Mouse (Mus musculus) CD4-positive, CD25-positive, alpha-beta regulatory T cell, adult 9 weeks (primary cell): ENCODE measurements around the gene Fam162b. TPM values are rescaled to one million over a fixed set of nuclear protein-coding genes. Genes with fewer than 3 reads are reported as not detected.

ENCODE experiments used
- polyA plus RNA-seq: library from polyadenylated mRNA; unstranded; fragments of 100-300 nt; shearing (Covaris generic); gene quantifications from one replicate; pipeline ENCODE4 v1.2.1, GENCODE M21; 2017

Gene Fam162b
- polyA plus RNA-seq = not detected

DNA sequence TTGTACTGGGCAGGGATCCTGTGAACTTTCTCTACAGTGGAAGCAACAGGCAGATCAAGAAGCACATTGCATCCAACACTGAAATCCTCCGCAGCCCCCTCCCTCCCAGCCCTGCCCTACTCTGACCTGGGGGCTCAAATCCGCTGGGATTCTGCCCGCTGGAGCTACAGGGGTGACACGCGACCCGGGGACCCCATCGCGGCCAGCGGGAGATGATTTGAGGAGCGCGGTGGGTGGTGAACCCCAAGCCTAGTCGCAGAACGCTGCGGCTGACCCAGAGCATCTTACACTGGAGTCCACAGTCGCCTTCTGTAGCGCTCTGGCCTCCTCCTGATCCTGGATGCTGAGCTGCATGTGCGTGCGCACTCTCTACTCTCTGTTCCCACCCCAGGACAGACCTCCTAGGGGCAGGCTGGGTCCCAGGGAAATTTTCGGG, at the start of gene Fam162b:
Gene Fam162b, minus strand, starts transcription at position 379 of the 436 bp plus-strand sequence.

DNA sequence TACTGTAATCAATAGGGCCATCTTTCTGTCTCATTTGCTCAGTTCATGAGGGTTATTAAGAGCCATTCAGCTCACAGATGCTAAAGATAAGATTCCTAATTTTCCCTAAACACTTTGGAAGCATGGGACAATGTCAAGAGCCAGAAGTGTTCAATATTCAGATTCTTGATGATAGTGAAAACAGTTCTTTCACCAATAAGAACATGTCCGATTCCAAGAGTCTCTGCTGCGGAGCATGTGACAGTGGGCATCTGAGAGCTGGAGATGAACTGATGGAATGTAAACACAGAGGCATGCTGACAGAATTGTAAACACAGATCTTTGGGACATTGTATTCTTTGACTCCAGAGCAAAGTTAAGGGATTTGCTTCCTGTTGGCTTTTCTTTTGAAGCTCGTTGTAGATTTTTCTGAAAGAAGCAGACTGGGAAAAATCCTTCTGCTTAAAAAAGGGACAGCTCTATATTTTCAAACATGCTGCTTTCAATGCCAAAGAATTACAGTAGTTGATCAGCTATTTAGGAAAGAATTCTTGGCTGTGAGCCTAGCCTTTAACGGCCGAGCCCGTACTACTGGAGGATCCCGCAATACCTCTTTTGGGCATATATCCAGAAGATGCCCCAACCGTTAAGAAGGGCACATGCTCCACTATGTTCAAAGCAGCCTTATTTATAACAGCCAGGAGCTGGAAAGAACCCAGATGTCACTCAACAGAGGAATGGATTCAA, 41.3 kb upstream of the Fam162b start, which contains the start of gene Gprc6a:
Gene Gprc6a, minus strand, starts transcription at position 51 of the 726 bp plus-strand sequence.

Other genes starting within 250 kb of the Fam162b start
- 5.5 TPM for gene Gm49339, start 109.9 kb downstream of the Fam162b start, polyA plus RNA-seq
- 15.1 TPM for gene Lilr4b, start 109.9 kb downstream of the Fam162b start, polyA plus RNA-seq
- gene Lilrb4a, start 99.6 kb downstream of the Fam162b start, polyA plus RNA-seq = 41.2 TPM
- not detected for gene Gprc6a, start 40.9 kb upstream of the Fam162b start, polyA plus RNA-seq
- not detected for gene Rfx6, start 87.2 kb upstream of the Fam162b start, polyA plus RNA-seq